Mouse (Mus musculus) liver, postnatal 0 days (tissue): Measurements from ENCODE around the gene Gfpt1. TPM values are rescaled to one million over a fixed set of nuclear protein-coding genes. Genes with fewer than 3 reads are reported as not detected.
A peak's percentile ranks its signal among the peaks of the same experiment; 100 is the strongest.

ENCODE experiments used
- ATAC-seq: fragments of 200-750 bp; cut with Nextera tagmentation; 2 replicates; pipeline ENCODE4 v1.8.0; 2017; ENCODE audit warnings: mild to moderate bottlenecking, moderate library complexity
- DNase-seq: peaks from one replicate; pipeline ENCODE4 v3.0.0-alpha.2; 2016
- H3K27ac ChIP-seq: fragments of 300-500 bp; sonication (generic); 2 replicates; pipeline ENCODE4 v1.5.1; 2014; ENCODE audit warnings: antibody characterized with exemption, moderate library complexity, mild to moderate bottlenecking, low read depth
- H3K27me3 ChIP-seq: fragments of 300-500 bp; sonication (generic); 2 replicates; pipeline ENCODE4 v1.6.1; 2014; ENCODE audit warnings: low read length, control low read depth, mixed read lengths; ENCODE audit not compliant: insufficient read depth
- H3K36me3 ChIP-seq: fragments of 300-500 bp; sonication (generic); replicated peaks from 2 replicates; pipeline ENCODE4 v1.6.1; 2014; ENCODE audit warnings: mild to moderate bottlenecking, control low read depth, low read length, moderate library complexity, mixed read lengths; ENCODE audit not compliant: insufficient read depth
- H3K4me1 ChIP-seq: fragments of 300-500 bp; sonication (generic); 2 replicates; pipeline ENCODE4 v1.6.1; 2014; ENCODE audit warnings: antibody characterized with exemption, mild to moderate bottlenecking, control low read depth; ENCODE audit not compliant: insufficient read depth
- H3K4me2 ChIP-seq: fragments of 300-500 bp; sonication (generic); 2 replicates; pipeline ENCODE4 v1.6.1; 2014; ENCODE audit warnings: low read depth, mild to moderate bottlenecking, low read length, moderate library complexity, mixed read lengths
- H3K4me3 ChIP-seq: fragments of 300-500 bp; sonication (generic); 2 replicates; pipeline ENCODE4 v1.5.1; 2014; ENCODE audit warnings: low read depth, low read length
- H3K9ac ChIP-seq: fragments of 300-500 bp; sonication (generic); replicated peaks from 2 replicates; pipeline ENCODE4 v1.6.1; 2014; ENCODE audit warnings: mild to moderate bottlenecking, moderate library complexity
- H3K9me3 ChIP-seq: fragments of 300-500 bp; sonication (generic); 2 replicates; pipeline ENCODE4 v1.6.1; 2016; ENCODE audit warnings: mild to moderate bottlenecking, control low read depth, low read length, mixed read lengths
- CTCF ChIP-seq: sonication (generic); IDR thresholded peaks from 2 replicates; pipeline ENCODE4 v1.5.1; 2016; ENCODE audit warnings: antibody characterized with exemption, low read depth
- EP300 ChIP-seq: IDR thresholded peaks from 2 replicates; pipeline ENCODE4 v1.6.1; 2016; ENCODE audit warnings: antibody characterized with exemption, low read depth, mild to moderate bottlenecking
- WGBS: fragments of 180-500 bp; shearing (Covaris S2); extraction: QIAGEN DNeasy Blood & Tissue Kit; methylation state at CpG from one replicate; pipeline ENCODE4 v1.1.7; 2014; ENCODE audit not compliant: insufficient replicate concordance; 5-methylcytosine and 5-hydroxymethylcytosine counted together
- polyA plus RNA-seq: library from polyadenylated mRNA; unstranded; fragments of >200 nt; fragmentation: Nextera tagmentation; extraction: Ambion mirVana; gene quantifications from 2 replicates; pipeline ENCODE4 v1.2.1, GENCODE M21; 2015

Gfpt1 gene
- polyA plus RNA-seq, 1 experiment from 2014 or later: 3.6 TPM

- Histone ChIP-seq H3K9me3 (no peaks in the 10 kb centered on the region), H3K27ac (no peak overlapping the region), H3K36me3 (no peaks in the 10 kb centered on the region), H3K4me3 (no peak overlapping the region), H3K4me2 (no peak overlapping the region), H3K9ac (no peak overlapping the region), H3K4me1 (no peaks in the 10 kb centered on the region), H3K27me3 (no peaks in the 10 kb centered on the region)
- ATAC-seq (no peak), DNase-seq (no peak)
- 88% methylated on average over 1 of the region's 1 CpGs for WGBS
- TF ChIP-seq EP300: no peak
- no peak for TF ChIP-seq CTCF
Observed at GRCm38 (mm10) chr6:87111493-87111892, 68.8 kb downstream of the Gfpt1 start.

DNA sequence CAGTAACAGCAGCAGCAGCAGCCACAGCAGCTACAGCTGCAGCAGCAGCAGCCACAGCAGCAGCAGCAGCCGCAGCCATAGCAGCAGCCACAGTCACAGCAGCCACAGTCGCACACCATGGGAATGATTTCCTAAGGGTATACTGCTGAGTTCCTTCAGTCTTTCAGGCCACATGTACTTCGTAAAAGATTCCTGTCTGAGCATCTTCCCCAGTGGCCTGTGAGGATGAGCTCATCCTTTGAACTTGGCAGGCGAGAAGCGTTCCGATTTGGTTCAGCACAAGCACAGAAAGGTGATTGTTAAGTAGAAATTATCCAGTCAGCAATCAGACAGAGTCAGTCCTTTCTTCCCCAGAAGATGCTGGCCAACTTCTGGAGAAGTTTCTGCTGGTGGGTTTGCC, 69.5 kb downstream of the Gfpt1 start:
- ATAC-seq: no peak
- Histone ChIP-seq H3K9me3 (no peaks in the 10 kb centered on the region), H3K9ac (no peak overlapping the region), H3K27me3 (no peaks in the 10 kb centered on the region), H3K27ac (no peak overlapping the region), H3K4me3 (no peak overlapping the region), H3K36me3 (no peaks in the 10 kb centered on the region), H3K4me2 (no peak overlapping the region), H3K4me1 (no peaks in the 10 kb centered on the region)
- TF ChIP-seq EP300 (no peak), CTCF (no peak)
- DNase-seq: no peak
- 89% methylated on average over 6 of the region's 6 CpGs for WGBS

DNA sequence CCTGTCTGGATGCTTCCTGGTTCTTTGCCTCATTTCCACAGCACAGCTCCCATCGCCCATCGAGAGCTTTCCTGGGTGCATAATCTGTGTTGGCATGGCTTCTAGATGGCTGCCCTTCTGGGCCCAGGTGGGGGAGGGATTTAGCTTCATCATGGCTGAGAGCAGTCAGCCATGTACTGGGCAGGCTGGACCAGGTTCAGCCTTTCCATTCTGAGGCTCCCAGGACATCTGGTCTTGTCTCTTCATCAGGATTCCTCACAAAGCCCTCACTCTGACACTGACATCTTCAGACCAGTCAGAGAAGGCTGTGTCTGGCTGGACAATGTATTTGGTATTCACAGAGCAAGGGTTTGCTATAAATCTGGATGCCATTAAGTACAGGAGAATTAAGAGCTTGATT, 73.3 kb downstream of the Gfpt1 start:
- ATAC-seq: no peak
- H3K4me2 ChIP-seq: no peak overlapping the region

GRCm38 (mm10) chr6:87116596-87116995, 74.0 kb downstream of the Gfpt1 start:
- WGBS: 77% methylated on average over 7 of the region's 7 CpGs
- no peak for TF ChIP-seq EP300
- no peak for TF ChIP-seq CTCF

More for the DNA sequence above, 73.3 kb downstream of the Gfpt1 start:
- Histone ChIP-seq H3K9ac (no peak overlapping the region), H3K27me3 (no peaks in the 10 kb centered on the region), H3K9me3 (no peaks in the 10 kb centered on the region), H3K4me1 (peaks cover 5% of the 10 kb centered on the region), H3K27ac (no peak overlapping the region), H3K4me3 (no peak overlapping the region), H3K36me3 (no peaks in the 10 kb centered on the region)
- WGBS: 94% methylated on average over 2 of the region's 2 CpGs
- no peak for DNase-seq
- TF ChIP-seq EP300 (no peak), CTCF (no peak)

DNA sequence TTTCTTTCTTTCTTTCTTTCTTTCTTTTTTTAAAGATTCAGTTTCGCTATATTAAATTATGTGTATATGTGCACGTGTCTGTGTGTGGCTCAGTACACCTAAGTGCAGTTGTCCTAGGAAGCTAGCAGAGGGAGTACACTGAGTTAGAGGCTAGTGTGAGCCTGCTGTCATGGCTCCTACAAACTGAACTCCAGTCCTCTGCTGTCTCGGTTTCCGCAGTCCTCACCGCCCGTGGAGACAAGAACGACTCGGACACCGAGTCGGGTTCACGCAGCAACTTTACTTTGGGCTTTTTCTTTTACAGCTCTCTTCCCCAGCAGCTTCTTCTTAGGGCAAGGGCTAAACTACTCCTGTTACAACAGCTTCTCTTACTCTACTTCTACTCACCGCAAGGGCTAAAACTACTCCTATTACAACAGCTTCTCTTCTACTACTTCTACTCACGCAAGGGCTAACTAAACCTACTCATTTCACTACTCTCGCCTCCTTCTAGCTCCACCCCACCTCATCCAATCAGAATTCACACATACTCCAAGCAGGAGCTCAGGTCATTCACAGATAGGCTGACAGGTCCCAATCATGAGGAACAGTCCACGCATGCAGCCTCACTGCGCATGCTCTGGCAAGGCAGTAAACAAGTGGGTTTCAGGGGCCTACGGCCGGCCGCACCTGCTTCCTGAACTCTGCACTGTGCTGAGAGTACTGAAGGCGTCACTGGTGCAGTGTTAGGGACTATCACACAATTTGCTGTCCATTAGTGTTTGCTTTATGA, 76.6 kb downstream of the Gfpt1 start:
- Histone ChIP-seq H3K9ac (no peak overlapping the region), H3K4me1 (peaks cover 5% of the 10 kb centered on the region), H3K4me3 (no peak overlapping the region), H3K9me3 (no peaks in the 10 kb centered on the region), H3K36me3 (no peaks in the 10 kb centered on the region), H3K4me2 (peak overlapping the region; percentile 13; the same call in 1 of the 2 replicates), H3K27ac (peak overlapping the region; percentile 80), H3K27me3 (no peaks in the 10 kb centered on the region)
- 54% methylated on average over 20 of the region's 20 CpGs for WGBS
- TF ChIP-seq EP300 (no peak), CTCF (no peak)
- ATAC-seq: peak; percentile 90
- DNase-seq: peak; percentile 64

More at GRCm38 (mm10) chr6:87116596-87116995, 74.0 kb downstream of the Gfpt1 start:
- Histone ChIP-seq H3K9me3 (no peaks in the 10 kb centered on the region), H3K27ac (no peak overlapping the region), H3K27me3 (no peaks in the 10 kb centered on the region), H3K4me1 (peaks cover 5% of the 10 kb centered on the region), H3K9ac (no peak overlapping the region), H3K4me2 (no peak overlapping the region), H3K4me3 (no peak overlapping the region), H3K36me3 (no peaks in the 10 kb centered on the region)
- DNase-seq (no peak), ATAC-seq (no peak)

DNA sequence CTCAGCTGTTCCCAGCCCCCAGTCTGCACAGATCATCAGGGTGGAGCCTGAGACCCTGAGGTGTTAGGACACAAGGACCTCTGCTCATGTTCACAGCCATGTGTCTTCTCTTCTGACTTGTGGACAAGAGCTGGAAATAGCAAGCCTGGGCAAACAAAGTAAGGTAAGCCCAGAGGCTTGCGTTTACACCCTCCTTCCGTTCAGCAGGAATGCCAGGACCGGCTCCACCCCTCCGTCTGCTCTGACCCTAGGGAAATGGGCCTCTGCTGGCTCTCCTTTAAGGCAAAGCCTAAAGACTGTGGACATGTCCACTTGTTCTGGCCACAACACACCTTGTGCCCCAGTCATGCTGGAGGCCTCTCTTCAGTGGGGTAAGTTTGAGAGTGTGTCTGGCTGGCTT, 77.3 kb downstream of the Gfpt1 start:
- DNase-seq: no peak
- Histone ChIP-seq H3K4me3 (no peak overlapping the region), H3K36me3 (no peaks in the 10 kb centered on the region), H3K4me2 (peak overlapping the region; percentile 13; the same call in 1 of the 2 replicates), H3K4me1 (peaks cover 5% of the 10 kb centered on the region), H3K9ac (no peak overlapping the region), H3K9me3 (no peaks in the 10 kb centered on the region), H3K27me3 (no peaks in the 10 kb centered on the region), H3K27ac (peak overlapping the region; percentile 80)
- TF ChIP-seq CTCF (no peak), EP300 (no peak)
- ATAC-seq: no peak; the same call in 1 of the 2 replicates
- WGBS: 53% methylated on average over 4 of the region's 4 CpGs
